Mouse (Mus musculus): ENCODE data around the gene Fam227a. TPM values are rescaled to one million over a fixed set of nuclear protein-coding genes. Genes with fewer than 3 reads are reported as not detected.
A peak's percentile ranks its signal among the peaks of the same experiment; 100 is the strongest.

Gene Fam227a
- polyA plus RNA-seq, 1 experiment from 2014 or later: 3.4 TPM

DNA sequence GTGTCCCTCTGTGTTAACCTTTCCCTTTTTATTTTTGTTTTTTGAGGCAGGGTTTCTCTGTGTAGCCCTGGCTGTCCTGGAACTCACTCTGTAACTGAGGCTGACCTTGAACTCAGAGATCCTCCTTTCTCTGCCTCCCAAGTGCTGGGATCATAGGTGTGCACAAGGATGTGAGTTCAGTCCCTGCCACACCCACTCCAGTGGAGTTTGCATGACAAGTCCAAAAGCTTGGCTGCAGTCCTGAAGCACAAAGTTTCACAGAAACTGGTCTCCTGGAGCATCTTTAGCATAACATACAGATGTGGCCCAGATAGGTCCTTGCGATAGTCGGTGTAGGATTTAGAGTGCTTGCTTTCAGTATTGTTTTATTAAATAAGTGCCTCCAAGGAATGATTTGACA is 49.5 kb downstream of the Fam227a start:
- WGBS: 92% methylated on average over 2 of the region's 2 CpGs
- Histone ChIP-seq H3K4me2 (ENCODE audit: low read length) (no peak overlapping the region), H3K27ac (ENCODE audit: low read depth, low read length) (no peak overlapping the region), H3K4me1 (ENCODE audit: control insufficient read depth, insufficient read depth, low read length) (no peaks in the 10 kb centered on the region), H3K9ac (ENCODE audit: low read length) (no peak overlapping the region), H3K9me3 (replicated peaks; ENCODE audit: control insufficient read depth, low read length) (no peaks in the 10 kb centered on the region), H3K4me3 (ENCODE audit: low read depth, low read length) (no peak overlapping the region), H3K36me3 (ENCODE audit: control insufficient read depth, insufficient read depth, low read length) (peaks cover 27% of the 10 kb centered on the region), H3K27me3 (replicated peaks; ENCODE audit: control insufficient read depth, insufficient read depth, low read length) (0 out of 2 replicates have a peak, but pooled peaks cover 3% of the 10 kb centered on the region)
- ATAC-seq (no peak), DNase-seq (ENCODE audit: low spot score) (no peak)

DNA sequence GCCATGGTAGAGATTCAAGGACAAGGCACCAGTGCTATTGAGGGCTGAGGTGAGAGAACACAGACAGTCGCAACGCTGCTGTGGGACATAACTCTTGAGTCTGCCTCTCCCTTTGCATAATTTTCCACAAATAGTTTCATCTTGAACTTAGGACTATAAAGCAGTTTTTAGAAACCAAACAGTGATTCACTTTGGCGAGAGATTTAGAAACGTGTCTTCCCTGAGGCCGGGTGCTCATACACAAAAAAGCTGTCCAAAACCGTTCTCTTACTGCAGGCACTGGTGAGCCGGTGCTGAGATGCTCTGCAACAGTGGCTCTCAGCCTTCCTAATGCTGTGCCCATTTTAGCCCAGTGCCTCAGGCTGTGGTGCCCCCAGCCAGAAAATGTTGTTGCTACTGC is 50.5 kb downstream of the Fam227a start:
- Histone ChIP-seq H3K4me1 (ENCODE audit: control insufficient read depth, insufficient read depth, low read length) (no peaks in the 10 kb centered on the region), H3K4me3 (ENCODE audit: low read depth, low read length) (no peak overlapping the region), H3K36me3 (ENCODE audit: control insufficient read depth, insufficient read depth, low read length) (peaks cover 20% of the 10 kb centered on the region), H3K27me3 (replicated peaks; ENCODE audit: control insufficient read depth, insufficient read depth, low read length) (0 out of 2 replicates have a peak, but pooled peaks cover 3% of the 10 kb centered on the region), H3K4me2 (ENCODE audit: low read length) (no peak overlapping the region), H3K9me3 (replicated peaks; ENCODE audit: control insufficient read depth, low read length) (no peaks in the 10 kb centered on the region), H3K27ac (ENCODE audit: low read depth, low read length) (no peak overlapping the region), H3K9ac (ENCODE audit: low read length) (no peak overlapping the region)
- ATAC-seq (no peak), DNase-seq (ENCODE audit: low spot score) (no peak)
- WGBS: 86% methylated on average over 7 of the region's 7 CpGs

- H3K4me1 ChIP-seq (ENCODE audit: control insufficient read depth, insufficient read depth, low read length): no peaks in the 10 kb centered on the region
- peak; percentile 26 for DNase-seq (ENCODE audit: low spot score)
- H3K27me3 ChIP-seq (replicated peaks; ENCODE audit: control insufficient read depth, insufficient read depth, low read length): 0 out of 2 replicates have a peak, but pooled peaks cover 3% of the 10 kb centered on the region
- ATAC-seq: no peak
- WGBS: 62% methylated on average over 2 of the region's 2 CpGs
- H3K36me3 ChIP-seq (ENCODE audit: control insufficient read depth, insufficient read depth, low read length): peaks cover 18% of the 10 kb centered on the region; the same call in 1 of the 2 replicates
- H3K4me3 ChIP-seq (ENCODE audit: low read depth, low read length): no peak overlapping the region
- H3K9me3 ChIP-seq (replicated peaks; ENCODE audit: control insufficient read depth, low read length): no peaks in the 10 kb centered on the region
- H3K9ac ChIP-seq (ENCODE audit: low read length): no peak overlapping the region
- no peak overlapping the region for H3K4me2 ChIP-seq (ENCODE audit: low read length)
- H3K27ac ChIP-seq (ENCODE audit: low read depth, low read length): no peak overlapping the region
Observed at GRCm38 (mm10) chr15:79607757-79608156, 51.0 kb downstream of the Fam227a start.

- no peak overlapping the region for H3K9ac ChIP-seq (ENCODE audit: low read length)
- no peak overlapping the region for H3K27ac ChIP-seq (ENCODE audit: low read depth, low read length)
- H3K36me3 ChIP-seq (ENCODE audit: control insufficient read depth, insufficient read depth, low read length): peaks cover 7% of the 10 kb centered on the region; the same call in 1 of the 2 replicates
- WGBS: 87% methylated on average over 12 of the region's 12 CpGs
- no peaks in the 10 kb centered on the region for H3K4me1 ChIP-seq (ENCODE audit: control insufficient read depth, insufficient read depth, low read length)
- ATAC-seq: no peak
- DNase-seq (ENCODE audit: low spot score): no peak
- no peak overlapping the region for H3K4me2 ChIP-seq (ENCODE audit: low read length)
- H3K9me3 ChIP-seq (replicated peaks; ENCODE audit: control insufficient read depth, low read length): no peaks in the 10 kb centered on the region
- H3K27me3 ChIP-seq (replicated peaks; ENCODE audit: control insufficient read depth, insufficient read depth, low read length): 0 out of 2 replicates have a peak, but pooled peaks cover 3% of the 10 kb centered on the region
- H3K4me3 ChIP-seq (ENCODE audit: low read depth, low read length): no peak overlapping the region
Observed at GRCm38 (mm10) chr15:79606161-79606560, 52.6 kb downstream of the Fam227a start.

DNA sequence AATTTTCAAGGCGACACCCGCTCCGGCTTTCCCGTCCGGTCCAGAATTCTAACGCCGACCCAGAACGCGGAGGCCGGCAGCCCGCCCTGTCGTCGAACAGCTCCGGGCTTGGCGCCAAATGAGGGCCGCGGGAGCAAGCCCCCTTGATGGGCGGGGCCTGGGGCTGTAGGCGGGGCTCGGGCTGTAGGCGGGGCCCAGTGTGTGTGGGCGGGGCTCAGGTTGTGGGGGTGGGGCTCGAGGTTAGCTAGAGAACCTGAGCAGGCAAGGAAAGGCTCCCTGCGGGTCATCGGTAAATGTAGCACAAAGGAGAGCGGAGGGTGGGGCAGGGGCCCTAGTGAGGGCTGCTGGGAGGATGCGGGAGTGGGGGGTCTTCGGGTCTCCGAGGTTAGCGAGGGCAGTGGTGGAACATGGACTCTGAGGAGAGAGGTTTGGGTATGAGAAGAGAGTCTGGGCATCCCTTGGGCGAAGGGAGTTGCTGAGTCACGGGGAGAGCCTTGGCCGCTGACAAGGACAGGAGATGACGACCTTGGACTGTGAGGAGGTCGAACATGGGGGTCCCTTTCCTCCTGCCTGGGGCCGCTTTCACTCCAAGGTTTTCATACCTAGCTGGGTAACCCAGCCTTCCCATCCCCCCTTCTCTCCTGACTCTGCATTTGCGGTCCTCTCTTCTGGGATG is 53.6 kb downstream of the Fam227a start, which contains the start of gene Dmc1:
Gene Dmc1 (minus strand): TSS at position 120 of the 676 bp plus-strand sequence.
- no peaks in the 10 kb centered on the region for H3K4me1 ChIP-seq (ENCODE audit: control insufficient read depth, insufficient read depth, low read length)
- 13% methylated on average over 37 of the region's 37 CpGs for WGBS
- no peak within 1 kb of the TSS for H3K27ac ChIP-seq (ENCODE audit: low read depth, low read length)
- ATAC-seq (no peak), DNase-seq (ENCODE audit: low spot score) (peak; percentile 22)
- peak within 1 kb of the TSS; percentile 18 for H3K4me3 ChIP-seq (ENCODE audit: low read depth, low read length)
- H3K9me3 ChIP-seq (replicated peaks; ENCODE audit: control insufficient read depth, low read length): no peaks in the 10 kb centered on the region
- peak within 1 kb of the TSS; percentile 25; the same call in 1 of the 2 replicates for H3K9ac ChIP-seq (ENCODE audit: low read length)
- 0 out of 2 replicates have a peak, but pooled peaks cover 3% of the 10 kb centered on the region for H3K27me3 ChIP-seq (replicated peaks; ENCODE audit: control insufficient read depth, insufficient read depth, low read length)
- no peaks in the 10 kb centered on the region for H3K36me3 ChIP-seq (ENCODE audit: control insufficient read depth, insufficient read depth, low read length)
- peak within 1 kb of the TSS; percentile 38 for H3K4me2 ChIP-seq (ENCODE audit: low read length)

DNA sequence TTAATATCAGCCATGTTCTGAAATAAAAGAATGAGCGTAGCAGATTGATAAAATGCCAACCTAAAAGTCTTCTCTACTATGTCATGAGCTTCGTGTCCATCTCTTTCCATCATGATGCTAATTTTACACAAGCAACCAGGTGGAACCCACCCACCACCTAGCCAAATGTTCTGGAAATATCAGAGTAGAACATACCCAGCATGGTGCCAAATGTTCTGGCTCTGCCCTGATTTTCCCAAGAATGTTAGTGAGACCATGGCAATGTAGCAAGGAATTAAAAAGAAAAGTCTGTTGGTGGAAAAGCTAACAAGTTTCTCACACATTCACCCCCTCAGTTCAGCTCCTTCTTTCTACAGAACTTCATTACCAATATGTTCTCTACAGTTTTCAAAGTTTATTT is 58.6 kb downstream of the Fam227a start:
- 85% methylated on average over 2 of the region's 2 CpGs for WGBS
- no peak overlapping the region for H3K4me3 ChIP-seq (ENCODE audit: low read depth, low read length)
- H3K4me1 ChIP-seq (ENCODE audit: control insufficient read depth, insufficient read depth, low read length): no peaks in the 10 kb centered on the region
- ATAC-seq (no peak), DNase-seq (ENCODE audit: low spot score) (no peak)
- H3K9me3 ChIP-seq (replicated peaks; ENCODE audit: control insufficient read depth, low read length): no peaks in the 10 kb centered on the region
- H3K9ac ChIP-seq (ENCODE audit: low read length): no peak overlapping the region
- H3K27me3 ChIP-seq (replicated peaks; ENCODE audit: control insufficient read depth, insufficient read depth, low read length): 0 out of 2 replicates have a peak, but pooled peaks cover 3% of the 10 kb centered on the region
- H3K36me3 ChIP-seq (ENCODE audit: control insufficient read depth, insufficient read depth, low read length): no peaks in the 10 kb centered on the region
- H3K27ac ChIP-seq (ENCODE audit: low read depth, low read length): no peak overlapping the region
- no peak overlapping the region for H3K4me2 ChIP-seq (ENCODE audit: low read length)

DNA sequence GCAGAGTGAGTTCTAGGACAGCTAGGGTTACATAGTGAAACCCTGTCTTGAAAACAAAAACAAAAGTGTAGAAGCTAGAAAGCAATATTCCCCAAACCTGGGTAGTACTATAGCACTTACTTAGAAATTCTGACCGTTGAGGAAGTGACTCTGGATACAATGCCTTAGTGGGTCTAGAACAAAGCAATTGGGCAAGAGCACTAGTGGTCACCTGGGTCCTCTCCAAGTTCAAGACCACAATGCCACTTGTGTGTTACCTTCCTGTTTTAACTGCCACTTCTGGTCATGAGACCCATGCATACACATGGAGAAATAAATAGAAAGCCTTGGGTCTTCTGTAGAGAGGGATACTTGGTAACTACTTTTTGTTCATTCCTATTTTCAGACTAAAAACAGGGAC is 60.0 kb downstream of the Fam227a start:
- H3K4me2 ChIP-seq (ENCODE audit: low read length): no peak overlapping the region
- no peak overlapping the region for H3K9ac ChIP-seq (ENCODE audit: low read length)
- H3K4me3 ChIP-seq (ENCODE audit: low read depth, low read length): no peak overlapping the region
- no peaks in the 10 kb centered on the region for H3K9me3 ChIP-seq (replicated peaks; ENCODE audit: control insufficient read depth, low read length)
- DNase-seq (ENCODE audit: low spot score) (no peak), ATAC-seq (no peak)
- H3K27ac ChIP-seq (ENCODE audit: low read depth, low read length): no peak overlapping the region
- H3K27me3 ChIP-seq (replicated peaks; ENCODE audit: control insufficient read depth, insufficient read depth, low read length): no peaks in the 10 kb centered on the region
- no peaks in the 10 kb centered on the region for H3K4me1 ChIP-seq (ENCODE audit: control insufficient read depth, insufficient read depth, low read length)
- no peaks in the 10 kb centered on the region for H3K36me3 ChIP-seq (ENCODE audit: control insufficient read depth, insufficient read depth, low read length)
- WGBS: 84% methylated on average over 1 of the region's 1 CpGs

GRCm38 (mm10) chr15:79581581-79581980 is 77.2 kb downstream of the Fam227a start:
- no peak for ATAC-seq
- Histone ChIP-seq H3K4me2 (ENCODE audit: low read length) (no peak overlapping the region), H3K4me1 (ENCODE audit: control insufficient read depth, insufficient read depth, low read length) (no peaks in the 10 kb centered on the region), H3K36me3 (ENCODE audit: control insufficient read depth, insufficient read depth, low read length) (no peaks in the 10 kb centered on the region), H3K27me3 (replicated peaks; ENCODE audit: control insufficient read depth, insufficient read depth, low read length) (no peaks in the 10 kb centered on the region), H3K27ac (ENCODE audit: low read depth, low read length) (no peak overlapping the region), H3K9ac (ENCODE audit: low read length) (no peak overlapping the region), H3K9me3 (replicated peaks; ENCODE audit: control insufficient read depth, low read length) (no peaks in the 10 kb centered on the region), H3K4me3 (ENCODE audit: low read depth, low read length) (no peak overlapping the region)
- no peak for DNase-seq (ENCODE audit: low spot score)
- 47% methylated on average over 1 of the region's 1 CpGs for WGBS

DNA sequence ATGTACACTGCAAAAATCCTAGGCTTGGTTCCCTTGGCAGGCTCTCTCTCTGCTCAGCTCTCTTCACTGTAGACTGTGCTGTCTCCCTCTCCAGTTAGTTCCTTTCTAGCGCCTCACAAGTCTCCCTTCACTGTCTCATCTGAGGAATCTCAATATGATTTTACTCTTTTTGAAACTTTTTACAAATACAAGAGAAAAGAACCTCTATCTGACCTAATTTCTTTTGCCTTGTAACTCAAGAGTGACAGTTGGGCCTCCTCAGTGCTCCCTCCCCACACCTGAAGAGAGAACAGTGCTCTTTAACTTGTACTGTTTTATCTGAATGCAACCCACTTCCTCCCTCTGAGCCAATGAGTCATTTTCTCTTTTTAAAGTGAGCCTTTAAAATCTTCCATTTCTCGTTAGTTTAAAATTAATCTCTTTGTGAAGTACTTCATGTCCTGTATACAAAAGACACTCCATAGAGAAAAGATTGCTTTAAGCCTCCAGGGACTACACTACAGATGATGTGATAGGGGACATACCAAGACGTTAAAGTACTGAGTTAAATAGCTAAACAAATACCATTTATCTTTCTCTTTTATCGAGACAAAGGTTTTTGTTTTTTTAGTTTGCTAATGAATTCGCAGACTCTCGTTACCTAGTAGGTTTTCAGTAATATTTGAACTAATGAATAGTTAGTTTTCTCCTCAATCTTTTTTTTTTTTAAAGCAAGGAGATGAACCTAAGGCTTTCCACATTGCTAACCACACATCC is 80.9 kb downstream of the Fam227a start:
- WGBS: 38% methylated on average over 6 of the region's 6 CpGs
- DNase-seq (ENCODE audit: low spot score) (no peak), ATAC-seq (no peak)
- no peaks in the 10 kb centered on the region for H3K4me1 ChIP-seq (ENCODE audit: control insufficient read depth, insufficient read depth, low read length)
- no peak overlapping the region for H3K4me3 ChIP-seq (ENCODE audit: low read depth, low read length)
- no peaks in the 10 kb centered on the region for H3K27me3 ChIP-seq (replicated peaks; ENCODE audit: control insufficient read depth, insufficient read depth, low read length)
- H3K9me3 ChIP-seq (replicated peaks; ENCODE audit: control insufficient read depth, low read length): no peaks in the 10 kb centered on the region
- no peak overlapping the region for H3K9ac ChIP-seq (ENCODE audit: low read length)
- H3K36me3 ChIP-seq (ENCODE audit: control insufficient read depth, insufficient read depth, low read length): no peaks in the 10 kb centered on the region
- H3K4me2 ChIP-seq (ENCODE audit: low read length): no peak overlapping the region
- no peak overlapping the region for H3K27ac ChIP-seq (ENCODE audit: low read depth, low read length)

Data from forebrain, embryonic 14.5 days (tissue).